Mouse (Mus musculus) C2C12 (cell line): Measurements from ENCODE around the gene Hist1h2ak. TPM values are rescaled to one million over a fixed set of nuclear protein-coding genes. Genes with fewer than 3 reads are reported as not detected.

Experiments used
- H3K27me3 ChIP-seq: one replicate; pipeline ENCODE4 v1.6.1; 2011; ENCODE audit not compliant: control insufficient read depth, insufficient read depth, insufficient read length
- H3K36me3 ChIP-seq: one replicate; pipeline ENCODE4 v1.6.1; 2011; ENCODE audit not compliant: control insufficient read depth, insufficient read depth
- H3K4me3 ChIP-seq: one replicate; pipeline ENCODE4 v1.5.1; 2011; ENCODE audit warnings: mild to moderate bottlenecking, control low read depth; ENCODE audit not compliant: poor library complexity, insufficient read depth, severe bottlenecking
- H3K79me2 ChIP-seq: one replicate; pipeline ENCODE4 v1.6.1; 2011; ENCODE audit not compliant: control insufficient read depth, insufficient read depth
- H3K79me3 ChIP-seq: one replicate; pipeline ENCODE4 v1.6.1; 2011; ENCODE audit warnings: low read depth, control low read depth
- H3ac ChIP-seq: one replicate; pipeline ENCODE3; 2011; ENCODE audit warnings: low read depth; ENCODE audit not compliant: control insufficient read depth, insufficient read length
- CEBPB ChIP-seq: IDR thresholded peaks from one replicate; pipeline ENCODE4 v1.6.1; 2011; ENCODE audit warnings: low read depth, mild to moderate bottlenecking, control low read depth, moderate library complexity
- CTCF ChIP-seq: IDR thresholded peaks from one replicate; pipeline ENCODE4 v1.5.1; 2011; ENCODE audit not compliant: control insufficient read depth, insufficient read depth, insufficient read length
- FOSL1 ChIP-seq: IDR thresholded peaks from one replicate; pipeline ENCODE4 v1.8.0; 2011; ENCODE audit warnings: mild to moderate bottlenecking, low read length; ENCODE audit not compliant: poor library complexity, insufficient read depth, severe bottlenecking
- MAX ChIP-seq: IDR thresholded peaks from one replicate; pipeline ENCODE4 v1.6.1; 2011; ENCODE audit warnings: mild to moderate bottlenecking, control low read depth
- MYOD1 ChIP-seq: IDR thresholded peaks from one replicate; pipeline ENCODE4 v1.6.1; 2011; ENCODE audit warnings: low read depth; ENCODE audit not compliant: control insufficient read depth, insufficient read length
- MYOG ChIP-seq: IDR thresholded peaks from one replicate; pipeline ENCODE4 v1.6.1; 2011; ENCODE audit not compliant: control insufficient read depth, insufficient read length; ENCODE audit errors: extremely low read depth
- USF1 ChIP-seq: IDR thresholded peaks from one replicate; pipeline ENCODE4 v1.6.1; 2011; ENCODE audit warnings: low read depth, mild to moderate bottlenecking, control low read depth, moderate library complexity
- polyA plus RNA-seq: library from polyadenylated mRNA; unstranded; fragments of >200 nt; fragmentation: generic; extraction: Trizol; gene quantifications from one replicate; pipeline ENCODE4 v1.2.1, GENCODE M21; 2012; ENCODE audit warnings: missing spikeins

The Hist1h2ak gene
- polyA plus RNA-seq, 1 experiment, result 5.9 TPM

DNA sequence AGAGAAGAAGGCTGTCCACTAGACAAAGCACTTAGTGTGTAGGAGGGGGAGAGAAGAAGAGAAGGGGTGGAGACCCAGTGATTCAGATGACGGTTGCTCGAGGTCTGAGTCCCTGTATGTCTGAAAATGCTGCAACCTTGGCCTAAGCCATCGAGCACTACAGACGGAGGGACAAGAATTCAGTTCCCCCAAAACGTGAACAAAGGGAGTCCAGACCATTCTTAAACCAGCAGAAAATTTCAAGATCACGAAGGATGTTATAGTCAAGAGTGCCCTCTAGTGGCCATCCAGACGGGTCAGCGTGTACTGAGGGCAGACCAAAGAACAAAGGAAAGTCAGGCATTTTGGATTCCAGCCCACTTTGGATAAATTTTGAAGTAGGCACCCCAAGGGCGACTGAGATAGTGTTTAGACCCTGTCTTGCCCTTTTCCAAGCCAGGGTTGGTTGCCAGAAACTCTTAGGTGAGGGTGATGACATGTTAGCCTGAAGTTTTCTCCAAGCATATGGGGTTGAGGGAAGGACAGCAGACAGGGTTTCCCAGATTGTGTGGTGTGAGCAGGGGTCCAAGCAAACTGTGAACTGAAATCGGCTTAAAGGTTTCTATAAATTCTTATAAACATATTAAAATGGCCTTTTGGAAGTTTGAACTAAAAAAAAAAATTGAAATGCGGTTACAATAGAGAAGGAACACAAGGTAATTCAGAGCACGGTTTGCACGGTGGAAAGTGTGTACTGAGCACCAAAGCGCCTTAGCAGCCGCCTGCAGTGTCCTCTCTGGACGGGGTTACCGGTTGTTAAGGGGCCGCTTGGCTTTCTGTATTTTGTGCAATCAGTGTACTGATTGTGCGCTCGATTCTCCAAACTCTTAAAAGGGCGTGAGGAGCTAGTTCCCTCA, 19.4 kb downstream of the Hist1h2ak start:
- Histone ChIP-seq H3K36me3 (no peaks in the 10 kb centered on the region), H3K79me3 (no peaks in the 10 kb centered on the region), H3K4me3 (peak overlapping the region; percentile 11), H3K79me2 (no peaks in the 10 kb centered on the region), H3K27me3 (no peaks in the 10 kb centered on the region), H3ac (peak overlapping the region; percentile 28)
- no peak for TF ChIP-seq CEBPB
- TF ChIP-seq CTCF, result peak; percentile 51
- TF ChIP-seq MAX, result peak; percentile 65

DNA sequence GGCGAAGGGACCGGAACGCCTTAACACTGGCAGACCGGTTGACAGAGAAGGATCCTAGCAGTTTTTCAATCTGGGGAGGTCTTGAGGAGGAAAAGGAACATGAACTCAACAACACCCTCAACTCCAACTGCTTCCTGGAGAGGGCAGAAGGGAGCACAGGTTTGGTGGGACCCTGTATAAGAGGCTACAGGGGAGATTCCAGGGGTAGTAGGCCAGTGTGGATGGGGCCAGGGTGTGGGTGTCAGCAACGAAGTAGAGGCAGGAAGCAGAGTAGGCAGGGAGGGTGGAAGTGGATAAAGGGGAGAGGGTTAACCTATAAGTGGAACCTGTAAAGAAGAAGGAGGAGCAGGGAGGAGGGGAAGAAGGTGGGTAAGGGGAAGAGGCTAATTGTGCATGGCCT, 20.2 kb downstream of the Hist1h2ak start:
- H3ac ChIP-seq, result peak overlapping the region; percentile 32
- TF ChIP-seq USF1 (no peak), FOSL1 (no peak), MAX (no peak), MYOD1 (no peak), CTCF (no peak), MYOG (no peak), CEBPB (no peak)
- no peaks in the 10 kb centered on the region for H3K79me3 ChIP-seq
- no peaks in the 10 kb centered on the region for H3K79me2 ChIP-seq
- no peaks in the 10 kb centered on the region for H3K36me3 ChIP-seq
- no peaks in the 10 kb centered on the region for H3K27me3 ChIP-seq
- no peak overlapping the region for H3K4me3 ChIP-seq

DNA sequence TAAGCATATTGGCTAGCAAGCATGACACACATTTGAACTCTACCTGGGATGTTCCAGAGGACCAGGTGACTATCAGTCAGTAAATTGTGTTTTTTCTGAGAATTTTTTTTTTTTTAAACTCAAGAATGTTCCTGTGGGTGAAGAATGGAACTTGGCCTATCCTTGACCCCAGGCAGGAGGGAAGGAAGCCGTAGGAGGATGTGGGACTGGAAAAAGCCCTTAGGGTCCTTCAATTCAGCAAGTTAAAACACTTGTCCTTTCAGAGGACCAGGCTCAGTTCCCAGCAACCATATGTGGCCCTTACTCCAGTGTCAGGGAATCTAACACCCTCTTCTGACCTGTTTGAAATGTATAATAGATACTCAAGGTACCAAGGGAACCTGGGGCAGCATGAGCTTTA, 24.1 kb downstream of the Hist1h2ak start:
- H3K36me3 ChIP-seq, result no peaks in the 10 kb centered on the region
- no peaks in the 10 kb centered on the region for H3K79me3 ChIP-seq
- no peak for TF ChIP-seq CTCF
- no peak for TF ChIP-seq FOSL1
- no peak for TF ChIP-seq USF1
- TF ChIP-seq MAX, result no peak
- H3K79me2 ChIP-seq, result no peaks in the 10 kb centered on the region
- H3ac ChIP-seq, result no peak overlapping the region
- H3K27me3 ChIP-seq, result no peaks in the 10 kb centered on the region
- H3K4me3 ChIP-seq, result no peak overlapping the region

DNA sequence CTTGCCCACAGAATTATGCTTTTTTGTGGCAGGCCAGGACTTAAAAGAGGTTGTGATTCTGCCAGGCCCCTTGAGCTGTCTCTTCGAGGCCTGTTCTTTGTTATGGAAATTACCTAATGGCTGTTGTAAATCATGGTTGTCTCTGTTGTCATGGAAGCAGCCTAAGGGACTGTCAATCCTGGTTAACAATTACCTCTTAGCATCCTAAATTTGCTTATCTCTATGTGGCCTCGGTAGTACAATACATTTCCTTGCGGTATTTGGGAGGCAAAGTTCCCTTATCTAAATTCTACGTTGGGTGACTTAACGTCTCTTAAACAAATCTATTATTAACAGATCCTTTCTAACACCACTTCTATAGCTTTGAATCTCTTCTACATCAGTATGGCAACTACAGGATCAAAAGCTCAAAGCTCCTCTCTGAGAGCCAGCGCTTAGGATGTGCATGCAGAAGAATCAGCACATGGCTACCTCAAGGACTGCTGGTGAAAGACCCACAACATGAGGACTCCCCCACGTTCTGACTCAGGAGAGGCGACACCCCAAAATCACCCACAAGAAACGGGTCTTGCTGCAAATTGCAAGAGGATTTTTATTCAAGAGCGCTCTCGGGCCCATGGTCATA, 25.6 kb downstream of the Hist1h2ak start:
- TF ChIP-seq MYOG (no peak), FOSL1 (no peak), CTCF (no peak), MAX (no peak), MYOD1 (no peak)
- H3K79me2 ChIP-seq, result no peaks in the 10 kb centered on the region
- H3K27me3 ChIP-seq, result no peaks in the 10 kb centered on the region
- no peak overlapping the region for H3K4me3 ChIP-seq
- H3K79me3 ChIP-seq, result no peaks in the 10 kb centered on the region
- no peak overlapping the region for H3ac ChIP-seq
- no peaks in the 10 kb centered on the region for H3K36me3 ChIP-seq

DNA sequence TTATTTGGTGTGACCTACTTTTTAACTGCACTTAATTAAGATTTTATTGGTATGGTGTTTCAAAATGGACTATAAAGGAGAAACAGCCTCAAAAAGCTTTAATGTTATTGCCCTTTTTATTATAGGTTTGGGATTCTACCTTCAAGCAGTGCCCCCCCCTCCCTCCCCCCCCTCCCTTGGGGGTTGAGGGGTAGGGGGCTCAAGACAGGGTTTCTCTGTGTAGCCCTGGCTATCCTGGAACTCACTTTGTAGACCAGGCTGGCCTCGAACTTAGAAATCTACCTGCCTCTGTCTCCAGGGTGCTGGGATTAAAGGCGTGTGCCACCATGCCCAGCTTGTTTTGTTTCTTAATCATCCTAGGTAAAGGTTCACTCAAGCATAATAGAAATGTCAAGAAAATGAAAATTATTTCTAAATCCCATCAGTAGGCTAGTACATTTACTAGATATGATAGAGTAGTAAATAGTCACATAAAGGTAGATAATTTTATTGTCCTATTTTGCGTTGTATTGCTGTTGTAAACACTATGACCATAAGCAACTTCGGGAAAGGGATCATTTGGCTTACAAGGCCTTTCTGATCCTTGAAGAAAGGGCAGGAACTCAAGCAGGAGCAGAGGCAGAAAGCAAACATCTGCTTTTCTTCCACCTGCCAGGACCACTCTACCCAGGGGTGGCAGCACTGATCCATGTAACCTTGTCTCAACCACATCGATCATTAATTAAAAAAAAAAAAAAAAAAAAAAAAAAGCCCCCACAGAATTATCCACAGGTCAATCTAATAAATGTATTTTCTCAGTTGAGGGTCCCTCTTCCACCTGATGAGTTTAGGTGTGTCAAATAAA, 30.4 kb downstream of the Hist1h2ak start:
- Histone ChIP-seq H3K79me3 (no peaks in the 10 kb centered on the region), H3ac (no peak overlapping the region), H3K4me3 (no peak overlapping the region), H3K27me3 (no peaks in the 10 kb centered on the region), H3K79me2 (no peaks in the 10 kb centered on the region), H3K36me3 (no peaks in the 10 kb centered on the region)
- TF ChIP-seq MYOD1 (no peak), USF1 (no peak), CEBPB (no peak), MAX (no peak), CTCF (no peak), FOSL1 (no peak), MYOG (no peak)
